Mouse (Mus musculus): ENCODE results near the gene Alcam. TPM values are rescaled to one million over a fixed set of nuclear protein-coding genes. Genes with fewer than 3 reads are reported as not detected.

Gene Alcam
- polyA plus RNA-seq, 1 experiment from 2014 or later, result 43.0 TPM

- 73% methylated on average over 1 of the region's 1 CpGs for WGBS
- Histone ChIP-seq H3K4me3 (ENCODE audit: low read length) (no peak overlapping the region), H3K36me3 (ENCODE audit: control insufficient read depth, insufficient read depth, low read length) (no peaks in the 10 kb centered on the region), H3K9me3 (ENCODE audit: control insufficient read depth, low read length) (no peaks in the 10 kb centered on the region), H3K4me2 (ENCODE audit: low read depth, low read length) (no peak overlapping the region), H3K27me3 (ENCODE audit: control insufficient read depth, insufficient read depth, low read depth, low read length) (no peaks in the 10 kb centered on the region), H3K9ac (ENCODE audit: low read length) (no peak overlapping the region), H3K4me1 (replicated peaks; ENCODE audit: control insufficient read depth, insufficient read depth, low read length) (no peaks in the 10 kb centered on the region), H3K27ac (ENCODE audit: low read length) (no peak overlapping the region)
- ATAC-seq (ENCODE audit: low read depth), result no peak
These were observed 191.3 kb downstream of the Alcam start for GRCm38 (mm10) chr16:52262582-52262981.

DNA sequence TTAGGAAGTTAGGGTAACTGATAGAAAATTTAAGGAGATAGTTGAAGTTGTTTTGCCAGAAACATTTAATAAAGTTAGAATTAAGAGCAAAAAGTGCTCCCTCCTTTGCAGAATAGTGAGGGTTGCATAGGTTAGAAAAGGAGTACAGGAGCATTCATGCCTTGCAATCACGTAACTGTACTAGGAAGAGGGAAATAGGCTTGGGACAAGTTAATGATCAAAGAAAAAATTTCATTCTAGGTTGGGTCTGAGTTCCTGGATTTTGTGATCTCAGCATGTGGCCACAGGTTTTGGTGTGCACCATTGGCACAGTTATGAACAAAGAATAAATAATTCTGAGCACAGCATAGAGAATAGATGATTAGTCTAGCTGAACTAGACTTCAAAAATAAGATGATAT is 192.1 kb downstream of the Alcam start:
- no peaks in the 10 kb centered on the region for H3K36me3 ChIP-seq (ENCODE audit: control insufficient read depth, insufficient read depth, low read length)
- no peak overlapping the region for H3K27ac ChIP-seq (ENCODE audit: low read length)
- no peaks in the 10 kb centered on the region for H3K4me1 ChIP-seq (replicated peaks; ENCODE audit: control insufficient read depth, insufficient read depth, low read length)
- no peaks in the 10 kb centered on the region for H3K9me3 ChIP-seq (ENCODE audit: control insufficient read depth, low read length)
- H3K9ac ChIP-seq (ENCODE audit: low read length), result no peak overlapping the region
- 88% methylated on average over 1 of the region's 1 CpGs for WGBS
- H3K4me3 ChIP-seq (ENCODE audit: low read length), result no peak overlapping the region
- ATAC-seq (ENCODE audit: low read depth), result no peak
- H3K4me2 ChIP-seq (ENCODE audit: low read depth, low read length), result no peak overlapping the region
- H3K27me3 ChIP-seq (ENCODE audit: control insufficient read depth, insufficient read depth, low read depth, low read length), result no peaks in the 10 kb centered on the region

DNA sequence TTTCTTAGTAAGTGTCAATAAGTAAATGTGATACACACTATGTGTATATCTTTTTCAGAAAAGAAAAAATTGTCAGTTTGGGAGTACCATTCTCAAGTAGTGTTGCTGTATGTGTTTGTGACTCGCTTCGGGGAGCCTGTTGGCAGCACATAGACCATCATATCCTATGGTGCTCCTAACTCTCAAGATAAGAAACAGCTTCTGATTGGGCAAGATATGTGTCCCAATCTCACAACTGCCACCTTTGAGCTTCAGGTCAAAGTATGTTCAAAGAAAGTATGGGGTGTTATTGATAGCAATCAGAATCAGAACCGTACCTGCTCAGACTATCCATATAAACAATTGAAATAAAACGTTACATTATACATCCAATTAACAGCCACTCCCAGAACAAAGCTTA is 202.9 kb downstream of the Alcam start:
- 66% methylated on average over 4 of the region's 4 CpGs for WGBS
- no peak overlapping the region for H3K27ac ChIP-seq (ENCODE audit: low read length)
- H3K4me3 ChIP-seq (ENCODE audit: low read length), result no peak overlapping the region

DNA sequence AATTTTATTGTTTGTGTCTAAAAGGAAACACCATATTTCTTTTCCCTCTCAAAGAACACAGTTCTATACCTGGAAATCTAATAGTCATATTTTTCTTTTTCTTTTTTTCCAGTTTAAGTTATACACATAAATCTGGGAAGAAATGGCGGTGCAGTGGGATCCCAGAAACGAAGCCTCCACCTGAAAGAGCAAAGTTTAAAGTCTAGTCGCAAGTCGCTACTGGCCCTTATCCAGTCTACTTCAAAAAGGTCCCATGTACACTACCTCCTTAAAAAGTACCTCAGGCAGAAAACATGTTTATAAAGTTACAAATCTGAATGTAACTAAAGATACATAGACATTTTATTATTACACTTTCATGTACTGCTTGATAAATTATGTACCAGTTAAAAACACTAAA is 203.7 kb downstream of the Alcam start:
- Histone ChIP-seq H3K27me3 (ENCODE audit: control insufficient read depth, insufficient read depth, low read depth, low read length) (no peaks in the 10 kb centered on the region), H3K4me3 (ENCODE audit: low read length) (no peak overlapping the region), H3K4me2 (ENCODE audit: low read depth, low read length) (no peak overlapping the region), H3K9ac (ENCODE audit: low read length) (no peak overlapping the region), H3K4me1 (replicated peaks; ENCODE audit: control insufficient read depth, insufficient read depth, low read length) (no peaks in the 10 kb centered on the region), H3K9me3 (ENCODE audit: control insufficient read depth, low read length) (no peaks in the 10 kb centered on the region), H3K27ac (ENCODE audit: low read length) (no peak overlapping the region), H3K36me3 (ENCODE audit: control insufficient read depth, insufficient read depth, low read length) (no peaks in the 10 kb centered on the region)
- 86% methylated on average over 4 of the region's 4 CpGs for WGBS
- no peak for ATAC-seq (ENCODE audit: low read depth)

More for the DNA sequence above, 202.9 kb downstream of the Alcam start:
- no peaks in the 10 kb centered on the region for H3K9me3 ChIP-seq (ENCODE audit: control insufficient read depth, low read length)
- ATAC-seq (ENCODE audit: low read depth), result no peak
- H3K36me3 ChIP-seq (ENCODE audit: control insufficient read depth, insufficient read depth, low read length), result no peaks in the 10 kb centered on the region
- no peak overlapping the region for H3K9ac ChIP-seq (ENCODE audit: low read length)
- H3K4me2 ChIP-seq (ENCODE audit: low read depth, low read length), result no peak overlapping the region
- H3K4me1 ChIP-seq (replicated peaks; ENCODE audit: control insufficient read depth, insufficient read depth, low read length), result no peaks in the 10 kb centered on the region
- H3K27me3 ChIP-seq (ENCODE audit: control insufficient read depth, insufficient read depth, low read depth, low read length), result no peaks in the 10 kb centered on the region

GRCm38 (mm10) chr16:52243421-52243973 is 210.4 kb downstream of the Alcam start:
- WGBS, result 80% methylated on average over 4 of the region's 4 CpGs
- H3K27ac ChIP-seq (ENCODE audit: low read length), result no peak overlapping the region
- H3K4me2 ChIP-seq (ENCODE audit: low read depth, low read length), result no peak overlapping the region
- H3K9ac ChIP-seq (ENCODE audit: low read length), result no peak overlapping the region
- H3K4me3 ChIP-seq (ENCODE audit: low read length), result no peak overlapping the region
- ATAC-seq (ENCODE audit: low read depth), result no peak
- no peaks in the 10 kb centered on the region for H3K36me3 ChIP-seq (ENCODE audit: control insufficient read depth, insufficient read depth, low read length)
- H3K9me3 ChIP-seq (ENCODE audit: control insufficient read depth, low read length), result no peaks in the 10 kb centered on the region
- H3K27me3 ChIP-seq (ENCODE audit: control insufficient read depth, insufficient read depth, low read depth, low read length), result no peaks in the 10 kb centered on the region
- H3K4me1 ChIP-seq (replicated peaks; ENCODE audit: control insufficient read depth, insufficient read depth, low read length), result no peaks in the 10 kb centered on the region

DNA sequence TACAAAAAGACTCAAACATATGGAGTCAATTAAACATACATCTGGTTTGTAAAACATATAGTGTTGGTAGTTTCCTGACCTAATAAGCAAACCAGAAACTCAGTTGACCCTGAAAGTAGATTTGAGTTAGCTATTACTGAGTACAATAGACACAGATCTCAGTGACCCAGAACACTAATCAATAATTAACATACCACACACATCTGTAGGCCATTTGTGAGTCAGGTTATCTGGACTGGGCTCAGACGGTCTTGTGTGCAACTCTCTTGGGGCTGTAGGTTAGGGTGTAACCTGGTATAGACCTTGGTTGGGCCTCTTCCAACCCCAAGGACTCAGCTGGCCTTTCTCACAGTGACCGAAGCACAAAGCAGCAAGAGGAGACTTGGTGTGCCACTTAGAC is 211.7 kb downstream of the Alcam start:
- ATAC-seq (ENCODE audit: low read depth), result no peak
- H3K27ac ChIP-seq (ENCODE audit: low read length), result no peak overlapping the region

GRCm38 (mm10) chr16:52229930-52230329 is 223.9 kb downstream of the Alcam start:
- Histone ChIP-seq H3K4me2 (ENCODE audit: low read depth, low read length) (no peak overlapping the region), H3K4me3 (ENCODE audit: low read length) (no peak overlapping the region), H3K36me3 (ENCODE audit: control insufficient read depth, insufficient read depth, low read length) (no peaks in the 10 kb centered on the region), H3K27ac (ENCODE audit: low read length) (no peak overlapping the region), H3K27me3 (ENCODE audit: control insufficient read depth, insufficient read depth, low read depth, low read length) (no peaks in the 10 kb centered on the region), H3K9me3 (ENCODE audit: control insufficient read depth, low read length) (no peaks in the 10 kb centered on the region), H3K4me1 (replicated peaks; ENCODE audit: control insufficient read depth, insufficient read depth, low read length) (no peaks in the 10 kb centered on the region), H3K9ac (ENCODE audit: low read length) (no peak overlapping the region)
- ATAC-seq (ENCODE audit: low read depth), result no peak
- 61% methylated on average over 2 of the region's 2 CpGs for WGBS

More for the DNA sequence above, 211.7 kb downstream of the Alcam start:
- WGBS, result 82% methylated on average over 2 of the region's 2 CpGs
- H3K36me3 ChIP-seq (ENCODE audit: control insufficient read depth, insufficient read depth, low read length), result no peaks in the 10 kb centered on the region
- no peak overlapping the region for H3K9ac ChIP-seq (ENCODE audit: low read length)
- H3K4me1 ChIP-seq (replicated peaks; ENCODE audit: control insufficient read depth, insufficient read depth, low read length), result no peaks in the 10 kb centered on the region
- H3K4me2 ChIP-seq (ENCODE audit: low read depth, low read length), result no peak overlapping the region
- H3K4me3 ChIP-seq (ENCODE audit: low read length), result no peak overlapping the region
- H3K9me3 ChIP-seq (ENCODE audit: control insufficient read depth, low read length), result no peaks in the 10 kb centered on the region
- H3K27me3 ChIP-seq (ENCODE audit: control insufficient read depth, insufficient read depth, low read depth, low read length), result no peaks in the 10 kb centered on the region

DNA sequence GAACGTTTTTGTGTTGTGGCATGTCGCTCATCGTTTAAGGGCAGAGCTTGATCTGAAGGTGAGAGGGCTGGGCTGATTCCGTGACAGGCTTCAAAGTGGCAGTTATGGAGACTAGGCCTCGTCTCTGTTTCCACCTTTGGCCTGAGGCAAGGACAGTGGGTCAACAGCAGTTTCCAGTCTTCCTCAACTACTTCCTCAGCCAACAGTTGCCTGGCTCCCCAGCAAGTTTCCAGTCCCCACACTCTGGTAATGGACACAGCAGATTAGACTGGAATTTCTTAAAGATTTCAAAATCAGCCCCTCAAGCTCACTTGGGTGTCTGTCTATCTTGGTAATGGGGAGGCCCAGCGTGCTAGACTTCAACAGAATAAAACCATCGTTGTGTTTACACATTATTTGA is 224.4 kb downstream of the Alcam start:
- ATAC-seq (ENCODE audit: low read depth), result no peak
- Histone ChIP-seq H3K4me2 (ENCODE audit: low read depth, low read length) (no peak overlapping the region), H3K4me1 (replicated peaks; ENCODE audit: control insufficient read depth, insufficient read depth, low read length) (no peaks in the 10 kb centered on the region), H3K27me3 (ENCODE audit: control insufficient read depth, insufficient read depth, low read depth, low read length) (no peaks in the 10 kb centered on the region), H3K9ac (ENCODE audit: low read length) (no peak overlapping the region), H3K27ac (ENCODE audit: low read length) (no peak overlapping the region), H3K36me3 (ENCODE audit: control insufficient read depth, insufficient read depth, low read length) (no peaks in the 10 kb centered on the region), H3K4me3 (ENCODE audit: low read length) (no peak overlapping the region), H3K9me3 (ENCODE audit: control insufficient read depth, low read length) (no peaks in the 10 kb centered on the region)
- WGBS, result 54% methylated on average over 7 of the region's 7 CpGs

- Histone ChIP-seq H3K27me3 (ENCODE audit: control insufficient read depth, insufficient read depth, low read depth, low read length) (no peaks in the 10 kb centered on the region), H3K4me1 (replicated peaks; ENCODE audit: control insufficient read depth, insufficient read depth, low read length) (no peaks in the 10 kb centered on the region), H3K36me3 (ENCODE audit: control insufficient read depth, insufficient read depth, low read length) (no peaks in the 10 kb centered on the region), H3K27ac (ENCODE audit: low read length) (no peak overlapping the region), H3K9ac (ENCODE audit: low read length) (no peak overlapping the region), H3K9me3 (ENCODE audit: control insufficient read depth, low read length) (no peaks in the 10 kb centered on the region), H3K4me2 (ENCODE audit: low read depth, low read length) (no peak overlapping the region), H3K4me3 (ENCODE audit: low read length) (no peak overlapping the region)
- ATAC-seq (ENCODE audit: low read depth), result no peak
- 66% methylated on average over 4 of the region's 4 CpGs for whole genome bisulfite sequencing
These were observed 231.0 kb downstream of the Alcam start for GRCm38 (mm10) chr16:52222896-52223295.

DNA sequence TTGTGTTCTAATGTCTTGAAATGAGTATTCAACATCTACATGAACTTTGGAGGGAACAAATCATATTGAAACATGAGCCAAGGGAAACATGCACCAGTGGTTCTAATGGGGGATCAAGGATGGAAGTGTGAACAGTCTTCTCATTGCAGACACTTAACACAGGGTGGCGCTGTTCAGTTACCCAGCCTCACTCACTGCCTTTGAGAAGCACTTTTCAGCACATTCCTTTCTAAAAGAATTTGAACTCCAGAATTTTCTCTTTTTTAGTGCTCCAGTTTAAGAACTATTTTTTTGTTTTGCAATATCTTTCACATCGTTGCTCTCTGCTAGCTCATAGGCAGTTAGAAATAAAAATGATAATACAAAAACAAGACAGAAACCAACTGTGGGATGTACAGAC is 234.8 kb downstream of the Alcam start:
- 10% methylated on average over 2 of the region's 2 CpGs for WGBS
- Histone ChIP-seq H3K36me3 (ENCODE audit: control insufficient read depth, insufficient read depth, low read length) (no peaks in the 10 kb centered on the region), H3K27me3 (ENCODE audit: control insufficient read depth, insufficient read depth, low read depth, low read length) (no peaks in the 10 kb centered on the region), H3K9me3 (ENCODE audit: control insufficient read depth, low read length) (no peaks in the 10 kb centered on the region), H3K4me1 (replicated peaks; ENCODE audit: control insufficient read depth, insufficient read depth, low read length) (no peaks in the 10 kb centered on the region), H3K4me3 (ENCODE audit: low read length) (no peak overlapping the region), H3K4me2 (ENCODE audit: low read depth, low read length) (no peak overlapping the region), H3K9ac (ENCODE audit: low read length) (no peak overlapping the region), H3K27ac (ENCODE audit: low read length) (no peak overlapping the region)
- ATAC-seq (ENCODE audit: low read depth), result no peak
